In the genomic region with DNA sequence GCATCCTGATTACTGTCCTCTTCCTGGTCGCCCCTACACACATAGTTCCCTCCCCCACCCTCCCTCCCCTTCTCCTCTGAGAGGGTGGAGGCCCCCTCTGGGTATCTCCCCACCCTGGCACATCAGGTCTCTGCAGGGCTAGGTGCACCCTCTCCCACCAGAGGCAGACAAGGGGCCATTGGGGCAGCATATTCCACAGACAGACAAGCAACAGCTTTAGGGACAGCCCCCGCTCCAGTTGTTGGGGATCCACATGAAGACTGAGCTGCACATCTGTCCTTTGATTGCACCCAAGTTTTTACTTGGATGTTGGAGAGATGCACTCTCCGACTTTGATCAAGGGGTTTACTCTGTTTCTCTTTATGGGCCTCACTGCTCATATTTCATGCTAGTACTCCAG, we compare ENCODE assay signal across 15 mouse cellular contexts.
"Had no signal": no experiment of that assay in that cellular context is flagged by ENCODE, and none has a peak within 500 bp of the region (broad histone marks: within the 10 kb centered on the region; RNA-seq: fewer than 3 reads in every experiment).

No protein-coding gene starts in this region.

- H3K36me3 ChIP-seq: neural tube, embryonic 15.5 days; stomach, embryonic 15.5 days had no signal

- H3K9me3 ChIP-seq: neural tube, embryonic 15.5 days; stomach, embryonic 15.5 days had no signal

- DNase-seq: retina, postnatal 1 day; right cerebral cortex, adult 18-20 months; right cerebral cortex, postnatal 14 days; right cerebral cortex, postnatal 25 days; right cerebral cortex, postnatal 4 days; spleen, adult 18-20 months; thymus, adult 18-20 months; thymus, adult 2 months; thymus, postnatal 14 days; thymus, postnatal 25 days; thymus, postnatal 36 days; thymus, postnatal 4 days had no signal

- H3K27me3 ChIP-seq: neural tube, embryonic 15.5 days had no signal

- H3K27ac ChIP-seq: neural tube, embryonic 15.5 days; stomach, embryonic 15.5 days; stomach, postnatal 0 days had no signal

- H3K4me2 ChIP-seq: neural tube, embryonic 15.5 days; stomach, embryonic 15.5 days had no signal

- H3K9ac ChIP-seq: neural tube, embryonic 15.5 days; stomach, embryonic 15.5 days had no signal

- H3K4me3 ChIP-seq: neural tube, embryonic 15.5 days; stomach, embryonic 15.5 days had no signal
